Mouse (Mus musculus) adrenal gland (tissue): ENCODE results near the gene Btbd2.

Experiments used
- intact Hi-C: fragments of 180-260 bp; cut with DNase I; formaldehyde crosslinking; loops from one replicate; pipeline ENCODE4 v1.15.1; 2025

The Btbd2 gene

DNA sequence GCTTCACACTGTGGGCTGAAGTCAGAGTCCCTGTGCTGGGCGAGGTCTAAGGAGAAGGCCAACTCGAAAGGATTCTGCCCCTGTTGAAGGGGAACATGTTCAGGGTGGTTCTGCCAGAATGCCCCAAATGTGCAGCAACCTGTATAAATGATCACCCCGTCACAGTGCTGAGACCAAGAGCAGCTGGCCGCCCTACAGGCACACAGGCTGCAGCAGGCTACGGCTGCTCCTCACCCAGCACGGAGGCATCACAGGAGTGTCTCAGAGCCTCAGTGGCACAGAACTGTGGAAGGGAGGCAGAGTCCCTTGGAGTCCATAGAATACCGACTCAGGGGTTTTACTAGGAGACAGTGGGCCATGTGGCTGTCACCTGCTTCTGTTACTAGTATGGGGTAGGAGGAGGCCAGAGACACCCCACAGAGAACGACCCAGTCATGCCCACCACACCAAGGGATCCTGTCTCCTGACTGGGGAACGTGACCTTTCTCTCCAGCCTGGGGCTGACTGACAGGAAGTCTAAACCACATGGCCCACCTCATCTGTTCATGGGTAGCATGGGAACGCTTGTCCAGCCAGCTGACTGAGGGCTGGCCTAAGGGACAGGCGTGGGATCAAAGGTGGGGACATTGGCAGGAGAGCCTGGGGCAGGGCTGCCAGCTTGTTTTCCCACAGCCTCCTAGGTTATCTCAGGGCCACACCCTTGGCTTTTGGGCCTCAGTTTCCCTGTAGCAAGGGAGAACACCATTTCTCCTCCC lies 15.2 kb upstream of the Btbd2 start:
- intact Hi-C loops: no loop called here

DNA sequence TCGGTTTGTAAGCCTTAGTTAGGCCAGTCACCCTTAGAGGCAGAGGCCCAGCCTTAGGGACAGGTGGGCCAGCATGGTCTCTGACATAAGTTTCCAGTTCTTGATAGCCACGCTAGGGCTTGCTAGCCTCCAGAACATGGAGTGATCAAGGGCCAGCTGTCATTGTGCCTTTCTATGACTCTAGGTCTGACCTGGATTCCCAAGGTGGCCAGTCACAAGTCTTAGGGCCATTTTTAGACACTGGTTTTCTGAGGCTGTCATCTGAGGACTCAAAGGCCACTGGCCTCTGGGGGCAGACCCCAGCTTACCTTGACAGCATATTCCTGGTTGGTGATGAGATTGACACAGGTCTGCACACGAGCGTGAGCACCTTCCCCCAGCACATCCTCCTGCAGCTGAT lies 14.4 kb upstream of the Btbd2 start:
- intact Hi-C loops: no loop called here

DNA sequence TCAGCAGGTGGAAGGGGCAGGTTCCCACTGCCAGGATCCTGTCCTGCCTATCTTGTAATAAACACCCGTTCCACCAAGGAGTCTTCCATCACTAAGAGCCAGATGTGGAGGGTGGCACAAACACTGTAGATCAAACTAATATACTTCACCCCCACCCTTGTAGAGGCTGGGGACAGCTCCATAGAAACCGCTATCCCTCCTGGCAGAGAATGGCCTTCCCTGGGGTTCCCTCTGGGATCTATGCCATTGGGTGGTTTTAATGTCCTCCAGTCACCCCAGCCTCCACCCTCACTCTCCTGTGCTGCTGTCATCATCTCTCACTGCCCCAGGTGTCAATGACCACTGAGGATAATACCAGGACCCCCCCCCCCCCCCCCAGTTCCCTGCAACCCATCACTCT lies 13.7 kb upstream of the Btbd2 start:
- intact Hi-C loops: no loop called here

DNA sequence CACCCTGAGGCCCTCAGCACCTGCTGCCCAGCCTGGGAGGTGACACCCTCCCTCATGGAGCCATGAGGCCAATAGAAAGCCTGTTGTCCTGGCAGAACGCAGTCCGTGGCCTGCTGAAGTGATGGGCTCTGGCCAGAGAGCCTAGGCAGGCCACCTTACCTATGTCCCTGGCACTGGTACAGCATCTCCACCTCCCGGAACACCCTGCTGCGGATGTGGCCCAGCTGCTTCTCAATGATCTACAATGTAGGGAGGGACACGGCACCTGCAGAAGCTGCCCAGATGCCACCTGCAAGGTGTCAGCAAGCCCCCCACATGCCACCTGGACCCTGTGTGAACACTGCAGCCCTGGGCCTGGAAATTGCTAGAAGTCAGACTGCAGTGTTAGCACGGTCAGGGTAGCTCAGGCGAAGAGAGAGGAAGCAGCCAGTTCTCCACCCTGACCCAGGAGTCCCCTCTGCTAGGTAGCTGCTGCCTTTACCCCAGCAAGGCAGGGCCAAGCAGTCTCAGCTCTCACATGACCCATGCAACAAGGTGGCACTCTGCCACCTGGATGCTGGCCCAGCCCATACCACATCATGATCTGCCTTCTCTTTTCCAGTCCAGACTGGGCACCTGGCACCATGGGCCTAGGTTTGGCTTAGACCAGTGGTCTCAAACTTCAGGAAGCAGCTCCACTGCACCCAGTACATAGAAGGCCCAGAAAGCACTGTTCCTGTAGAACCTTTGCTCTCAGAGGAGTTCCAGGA lies 13.0 kb upstream of the Btbd2 start:
- intact Hi-C loops: no loop called here

DNA sequence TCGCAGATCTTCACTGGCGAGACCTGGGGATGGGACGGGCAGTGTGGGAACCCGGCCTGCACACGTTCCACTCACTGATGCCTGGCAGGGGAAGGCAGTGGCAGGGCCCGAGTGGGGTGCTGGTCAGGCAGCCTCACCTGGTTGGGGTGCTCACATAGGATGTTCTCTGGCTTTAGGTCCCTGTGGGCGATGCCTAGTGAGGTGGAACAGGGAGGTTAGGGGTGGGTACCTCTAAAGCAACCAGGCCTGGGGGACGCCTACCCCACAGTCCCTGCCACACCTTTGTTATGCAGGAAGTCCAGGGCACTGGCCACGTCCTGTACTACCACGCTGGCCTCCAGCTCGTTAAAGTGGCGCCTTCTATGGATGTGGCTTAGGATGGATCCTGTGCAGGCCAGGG lies 12.1 kb upstream of the Btbd2 start:
- intact Hi-C loops: no loop called here

DNA sequence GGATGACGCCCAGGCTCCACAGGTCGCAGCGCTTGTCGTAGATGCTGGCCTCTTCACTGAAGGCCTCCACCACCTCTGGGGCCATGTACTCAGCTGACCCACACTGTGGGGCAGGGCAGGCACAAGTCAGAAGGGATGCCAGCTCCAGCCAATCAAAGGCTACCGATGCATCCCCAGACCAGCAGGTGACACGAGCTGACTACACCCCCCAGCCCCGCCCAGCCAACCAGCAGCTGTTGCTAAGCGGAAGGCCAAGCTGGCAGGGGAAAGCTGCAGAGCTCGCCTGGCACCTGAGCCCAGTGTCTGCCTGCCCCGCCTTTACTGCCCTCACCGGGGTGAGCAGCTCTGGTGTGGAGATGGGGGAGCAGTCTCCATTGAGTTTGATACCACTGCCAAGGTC lies 11.7 kb upstream of the Btbd2 start:
- intact Hi-C loops: no loop called here

DNA sequence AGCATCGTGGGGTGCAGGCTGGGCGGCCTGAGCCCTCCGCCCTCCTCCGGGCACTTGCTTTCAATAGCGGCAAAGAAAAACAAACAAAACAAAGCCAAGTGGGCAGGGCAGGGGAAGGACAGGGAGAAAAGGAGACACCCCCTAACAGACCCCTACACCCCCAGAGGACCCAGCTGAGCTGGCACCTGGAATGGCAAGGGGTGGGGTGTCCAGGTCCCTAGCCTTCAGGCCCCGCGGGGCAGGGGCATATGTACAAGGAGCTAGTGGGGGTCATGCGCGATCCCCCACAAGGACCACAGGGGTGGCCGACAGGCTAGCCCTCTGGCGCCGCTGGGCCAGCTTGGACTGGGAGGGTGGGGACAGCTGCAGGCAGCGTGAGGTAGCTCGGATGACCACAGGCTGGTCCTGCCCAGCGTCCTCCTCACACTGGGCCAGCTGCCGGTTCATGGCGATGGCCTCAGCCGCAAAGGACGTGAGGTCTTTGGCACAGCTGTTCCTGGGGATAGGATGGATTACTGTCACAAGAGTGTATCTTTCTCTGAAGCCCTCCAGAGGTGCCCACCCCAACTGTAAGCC lies 10.1 kb upstream of the Btbd2 start:
- intact Hi-C loops: no loop called here

DNA sequence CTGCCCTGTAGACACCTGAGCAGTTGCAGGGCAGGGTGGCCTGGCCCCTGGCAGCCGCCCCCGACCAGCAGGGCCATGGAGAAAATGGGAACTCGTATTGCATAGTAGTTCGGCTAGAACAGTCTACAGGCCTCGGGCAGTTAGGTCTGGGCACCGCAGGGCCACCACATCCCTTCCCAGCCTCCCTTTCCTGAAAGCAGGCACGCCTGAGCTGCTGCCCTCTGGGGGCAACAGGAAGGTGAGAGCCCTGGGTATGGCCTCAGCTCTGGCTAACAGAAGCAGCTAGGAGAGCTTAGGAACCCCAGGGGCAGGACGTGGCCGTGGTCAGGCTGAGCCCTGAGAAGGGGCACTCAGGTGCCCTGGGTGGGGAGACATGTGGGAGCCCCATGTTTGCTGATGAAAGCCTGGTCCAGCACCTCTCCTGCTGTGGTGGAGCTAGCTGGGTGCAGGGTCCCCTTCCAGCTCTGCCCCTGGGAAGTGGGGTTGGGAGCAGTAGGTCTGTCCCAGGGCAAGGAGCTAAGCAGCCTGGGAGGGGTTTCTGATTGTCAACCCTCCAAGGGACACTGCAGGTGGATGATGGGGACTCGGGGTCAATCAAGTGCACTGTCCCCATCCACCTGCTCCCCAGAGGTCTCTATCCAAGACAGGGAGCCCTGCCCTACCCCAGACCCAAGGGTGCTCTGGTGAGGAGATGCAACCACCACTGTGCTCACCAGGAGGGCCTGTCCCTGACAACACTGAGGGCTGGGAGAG lies 9.3 kb upstream of the Btbd2 start:
- intact Hi-C loops: no loop called here

DNA sequence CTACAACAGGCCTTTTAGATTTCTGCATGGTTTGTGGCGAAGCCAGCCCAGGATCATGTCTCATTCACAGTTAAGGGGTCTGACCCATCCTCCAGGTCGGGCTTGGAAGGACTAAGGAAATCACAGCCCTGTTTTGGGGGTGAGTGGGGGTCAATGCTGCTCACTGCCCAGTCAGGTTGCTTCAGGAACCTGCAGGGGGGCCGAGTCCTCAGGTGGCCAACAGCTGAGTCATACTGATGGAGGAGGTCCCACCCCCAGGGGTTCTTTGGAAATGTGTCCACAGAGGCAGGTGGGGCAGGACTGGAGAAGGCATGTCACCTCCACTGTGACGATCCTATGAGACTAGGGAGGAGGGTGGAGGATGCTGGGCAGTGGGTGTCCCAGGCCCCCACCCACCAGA lies 8.6 kb upstream of the Btbd2 start:
- intact Hi-C loops: no loop called here

DNA sequence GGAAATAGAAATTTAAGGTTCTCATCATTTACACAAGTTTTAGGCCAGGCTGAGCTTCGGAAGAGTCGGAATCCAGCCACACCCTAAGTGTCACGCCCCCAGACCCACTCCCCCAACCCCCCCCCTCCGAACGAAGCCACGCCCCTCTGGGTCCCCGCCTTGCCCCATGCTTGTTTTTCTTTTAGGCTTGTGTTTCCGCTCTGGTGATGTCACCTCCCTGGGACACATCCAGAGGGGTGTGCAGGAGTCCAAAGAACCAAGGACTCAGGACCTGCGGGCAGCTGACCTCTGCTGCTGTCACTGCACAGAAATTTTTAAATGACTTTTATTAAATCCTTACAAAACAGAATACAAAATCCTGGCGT lies 8.1 kb upstream of the Btbd2 start:
- intact Hi-C loops: no loop called here

DNA sequence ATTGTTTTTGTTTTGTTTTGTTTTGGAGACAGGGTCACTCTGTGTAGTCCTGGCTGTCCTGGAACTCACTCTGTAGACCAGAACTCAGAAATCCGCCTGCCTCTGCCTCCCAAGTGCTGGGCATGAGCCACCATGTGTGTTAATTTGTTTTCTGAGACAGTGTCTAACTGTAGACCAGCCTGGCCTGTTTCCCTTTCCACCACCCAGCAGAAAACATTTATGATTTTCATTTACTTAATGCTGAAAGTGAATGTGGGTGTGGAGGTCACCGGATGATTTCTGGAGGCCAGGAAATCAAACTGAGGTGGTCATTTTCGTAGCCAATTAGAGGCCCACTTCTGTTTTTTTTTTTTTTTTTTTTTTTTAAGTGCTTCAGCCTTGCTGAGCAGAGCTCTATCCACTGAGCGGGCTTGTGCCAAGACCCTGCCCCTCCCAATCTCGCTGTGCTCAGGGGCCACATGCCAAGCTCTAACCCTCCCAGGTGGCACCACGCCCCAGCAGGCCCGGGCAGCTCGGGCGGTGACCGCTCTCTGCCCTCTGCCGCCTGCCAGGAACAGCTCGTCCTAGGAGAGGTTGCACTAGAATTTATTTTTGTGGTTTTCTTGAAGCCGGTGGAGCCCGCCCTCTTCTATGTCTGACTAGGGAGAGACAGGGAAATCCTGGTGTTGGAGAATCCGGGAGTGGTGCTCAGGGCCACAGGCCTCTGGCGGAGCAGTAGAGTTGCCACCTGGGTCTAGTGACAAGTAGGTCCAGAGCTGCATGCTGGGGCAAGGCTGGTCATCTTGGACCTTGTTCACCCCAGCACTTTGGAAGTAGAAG lies 7.5 kb upstream of the Btbd2 start:
- intact Hi-C loops: no loop called here

DNA sequence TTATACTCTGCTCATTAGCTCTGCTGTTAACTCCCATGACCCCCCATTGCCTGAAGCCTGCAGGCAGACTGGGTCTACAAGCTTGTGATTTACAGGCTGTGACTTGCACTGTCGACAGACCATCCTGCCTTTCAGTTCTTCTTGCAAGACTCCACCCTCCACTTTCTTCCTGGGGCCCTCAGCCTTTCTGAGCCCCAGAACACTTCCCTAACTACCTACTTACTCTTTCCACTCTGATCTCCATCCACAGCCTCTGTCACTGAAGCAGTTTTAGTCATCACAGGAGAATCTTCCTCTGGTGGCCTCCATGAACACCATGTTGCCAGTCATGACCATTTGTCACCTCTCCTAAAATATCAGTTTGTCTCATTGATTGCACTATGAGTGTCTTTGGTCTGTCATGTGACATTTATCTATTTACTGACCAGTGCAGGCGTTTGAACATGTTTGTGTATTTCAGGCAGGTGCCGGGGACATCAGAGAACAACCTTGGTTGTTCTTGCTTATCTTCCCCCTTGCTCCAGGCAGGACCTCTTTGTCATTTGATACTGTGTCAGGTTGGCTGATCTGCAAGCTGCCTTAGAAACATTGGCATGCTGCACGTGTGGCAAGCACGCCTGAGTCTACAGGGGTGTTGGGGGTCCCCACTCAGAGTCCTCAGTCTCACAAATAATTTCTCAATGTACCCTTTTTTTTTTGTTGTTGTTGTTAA lies 6.8 kb upstream of the Btbd2 start:
- intact Hi-C loops: no loop called here

DNA sequence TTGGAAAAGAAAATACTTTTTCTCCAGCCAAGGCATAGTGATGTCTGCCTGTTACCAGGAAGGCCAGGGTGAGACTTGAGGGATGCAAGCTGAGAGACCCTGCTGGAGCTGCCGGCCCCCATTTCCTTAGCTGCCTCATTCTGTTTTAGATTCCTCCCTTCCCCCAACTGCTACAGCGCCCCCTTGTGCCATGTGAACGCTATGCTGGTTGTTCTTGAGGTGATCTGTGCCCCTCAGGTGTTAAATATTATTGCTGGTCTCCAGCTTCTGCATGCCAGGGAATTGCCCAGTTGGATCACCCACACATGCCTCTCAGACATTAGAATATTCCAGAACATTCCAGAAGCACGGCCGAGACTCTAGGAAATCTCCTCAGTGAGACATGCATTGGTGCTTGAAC lies 4.3 kb upstream of the Btbd2 start:
- intact Hi-C loops: no loop called here

DNA sequence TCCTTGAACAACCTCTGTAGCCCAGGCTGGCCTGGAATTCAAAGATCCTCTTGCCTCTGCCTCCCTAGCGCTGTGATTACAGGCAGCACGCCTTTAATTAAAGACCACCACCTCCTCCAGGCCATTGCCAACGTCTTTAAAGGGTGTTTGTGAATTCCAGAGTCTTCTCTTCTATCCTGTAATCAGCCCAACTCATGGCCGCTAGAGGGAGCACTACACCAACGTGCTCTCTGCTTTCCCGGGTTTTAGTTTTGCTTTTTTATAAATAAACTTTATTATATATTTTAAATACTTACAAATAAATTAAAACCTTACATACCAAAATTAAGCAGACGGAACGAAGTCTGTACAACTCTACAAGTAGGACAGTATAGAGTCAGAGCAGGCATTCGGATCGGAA lies 2.3 kb upstream of the Btbd2 start:
- intact Hi-C loops: loop anchor here (2.0 to 5.0 kb wide), 2 partner anchors 28 to 52 kb away; partner anchors contain the start of gene Gm49322

DNA sequence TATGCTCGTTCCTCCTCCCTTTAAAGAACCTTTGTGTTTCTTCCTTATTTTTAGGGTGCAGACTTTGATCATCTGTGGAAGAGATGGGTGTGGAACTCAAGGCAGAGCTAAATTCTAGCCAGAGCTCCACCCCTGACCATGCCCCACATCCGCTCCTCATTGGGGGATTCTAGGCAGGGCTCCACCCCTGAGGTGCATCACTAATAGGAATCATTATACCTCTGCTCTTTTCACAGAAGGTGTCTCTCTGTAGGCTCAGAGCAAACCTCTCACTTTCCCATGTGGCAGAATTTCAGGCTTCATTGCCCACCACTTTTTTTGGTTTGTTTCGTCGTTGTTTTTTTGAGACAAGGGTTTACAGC lies 2.0 kb upstream of the Btbd2 start:
- intact Hi-C loops: loop anchor here (2.0 to 5.0 kb wide), 2 partner anchors 28 to 52 kb away; partner anchors contain the start of gene Gm49322

DNA sequence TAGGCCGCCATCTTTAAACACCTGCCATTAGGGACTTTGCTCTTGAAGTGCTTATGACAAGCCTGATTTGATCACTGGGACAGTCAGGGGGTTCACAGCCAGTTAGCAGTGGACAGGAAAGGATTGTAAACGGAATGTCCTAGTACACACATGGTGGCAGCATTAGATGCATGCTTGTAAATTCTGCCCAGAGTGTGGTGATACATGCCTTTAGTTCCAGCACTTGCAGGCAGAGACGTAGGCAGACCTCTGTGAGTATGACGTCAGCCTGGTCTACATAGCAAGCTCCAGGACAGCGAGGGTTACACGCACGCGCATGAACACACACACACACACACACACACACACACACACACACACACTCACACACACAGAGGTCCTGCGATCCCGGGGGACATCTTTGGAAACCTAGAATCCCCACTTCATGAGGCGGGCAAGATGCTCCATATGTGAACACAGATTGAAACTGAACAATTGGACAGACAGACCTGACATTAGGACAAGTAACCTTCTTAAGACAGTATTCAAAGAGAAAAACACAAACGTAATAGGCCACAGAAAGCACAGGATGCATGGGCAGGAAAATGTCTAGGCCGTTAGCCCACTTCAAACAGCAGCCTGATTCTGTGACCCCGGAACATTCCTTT lies 1.4 kb upstream of the Btbd2 start:
- intact Hi-C loops: loop anchor here (2.0 to 5.0 kb wide), 2 partner anchors 28 to 51 kb away; partner anchors contain the start of gene Gm49322

DNA sequence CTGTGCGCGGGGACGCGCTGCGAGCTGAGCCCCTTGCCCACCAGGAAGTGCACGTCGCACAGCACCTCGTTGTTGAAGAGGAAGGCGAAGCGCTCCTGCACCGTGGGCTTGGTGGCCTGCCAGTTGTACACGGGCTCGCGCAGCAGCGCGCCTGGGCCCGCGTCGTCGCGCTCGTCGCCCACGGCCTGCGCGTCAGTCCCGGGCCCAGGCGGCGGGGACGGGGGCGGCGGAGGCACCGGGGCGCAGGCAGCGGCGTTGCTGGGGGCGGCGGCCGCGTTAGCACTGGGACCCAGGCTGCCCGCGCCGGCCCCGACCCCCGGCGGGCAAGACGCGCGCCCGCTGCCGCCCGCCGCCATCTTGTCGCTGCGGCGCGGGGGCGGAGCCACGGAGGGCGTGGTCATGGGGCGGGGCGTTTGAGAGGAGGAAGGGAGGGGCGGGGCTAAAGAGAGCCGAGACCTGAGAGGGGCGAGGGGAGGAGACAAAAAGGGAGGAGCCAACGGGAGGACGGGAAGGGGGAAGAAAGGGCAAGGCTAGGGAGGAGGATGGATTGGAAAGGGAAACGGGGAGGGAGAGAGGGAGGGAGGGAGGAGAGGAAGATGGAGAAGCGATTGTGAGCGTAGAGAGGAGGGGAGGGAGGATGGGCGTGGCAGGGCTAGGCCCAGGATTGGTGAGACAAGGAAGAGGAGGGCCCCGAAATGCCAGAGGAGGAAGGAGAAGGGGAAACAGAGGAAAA lies 575 bp downstream of the Btbd2 start:
- intact Hi-C loops: loop anchor here (5.0 kb wide), 1 partner anchor 49 kb away; the partner anchor contains the start of gene Gm49322

DNA sequence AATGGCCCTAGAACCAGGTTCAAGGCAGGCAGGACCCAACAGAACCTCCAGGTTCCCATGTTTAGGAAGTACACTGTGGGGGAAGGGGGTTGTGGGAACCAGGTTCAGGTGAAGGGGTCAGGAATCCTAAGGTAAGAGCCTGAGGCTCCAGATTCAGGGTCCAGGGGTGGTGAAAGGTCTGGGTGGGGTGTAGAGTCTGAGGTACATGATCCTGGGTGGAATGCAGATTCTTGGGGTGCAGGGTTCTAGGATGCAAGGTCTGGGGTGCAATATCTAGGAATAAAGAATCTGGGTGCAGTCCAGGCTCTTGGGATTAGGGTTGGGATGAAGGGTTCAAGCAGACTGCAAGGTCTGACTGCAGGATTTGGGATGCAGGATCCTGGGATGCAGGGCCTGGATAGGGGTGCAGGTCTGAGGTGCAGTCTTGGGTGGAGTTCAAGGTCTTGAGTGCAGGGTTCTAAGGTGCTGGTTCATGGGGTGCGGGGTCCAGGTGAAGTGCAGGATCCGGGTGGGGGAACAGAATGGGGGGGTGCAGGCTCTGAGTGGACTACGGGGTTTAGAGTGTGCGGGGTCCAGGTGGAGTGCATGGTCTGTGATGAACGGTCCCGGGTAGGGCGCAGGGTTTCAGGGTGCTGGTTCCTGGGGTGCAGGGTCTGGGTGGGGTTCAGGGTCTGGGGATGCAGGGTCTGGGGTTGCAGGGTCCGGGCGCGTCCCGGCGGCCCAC lies 1.3 kb downstream of the Btbd2 start:
- intact Hi-C loops: loop anchor here (5.0 kb wide), 1 partner anchor 48 kb away; the partner anchor contains the start of gene Gm49322
